Mouse (Mus musculus): ENCODE measurements at regions not wholly inside any gene's neighbourhood (a gene's known extent, or its start where the extent isn't known, plus 50 kb on each side); places are given as distances from the start of the nearest gene placed in this dataset.

DNA sequence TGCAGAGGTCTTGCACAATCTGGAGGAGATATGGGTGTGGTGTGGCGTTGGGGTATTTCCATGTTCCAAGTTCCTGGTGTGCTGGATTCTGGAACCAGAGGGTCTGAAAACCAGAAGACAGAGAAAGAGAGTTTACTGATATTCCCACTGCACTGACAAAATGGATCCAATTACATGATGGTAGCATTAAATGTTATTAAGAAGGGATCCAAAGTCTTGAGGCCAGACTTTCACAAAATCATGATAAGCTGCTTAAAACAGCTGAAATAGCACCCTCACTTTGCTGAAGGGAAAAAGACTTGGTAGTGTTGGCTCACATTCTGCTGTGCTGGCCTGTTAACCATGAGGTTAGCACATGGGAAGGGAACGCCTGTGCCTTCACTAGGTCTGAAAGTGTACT is 288.6 kb upstream of the Rnaseh2b start:
- no peak for DNase-seq

GRCm38 (mm10) chr14:62008707-62009106 is 283.7 kb upstream of the Rnaseh2b start:
- DNase-seq: no peak

- no peak for DNase-seq
Observed at GRCm38 (mm10) chr14:62018804-62019203, 273.6 kb upstream of the Rnaseh2b start.

GRCm38 (mm10) chr14:62020996-62021395 is 271.4 kb upstream of the Rnaseh2b start:
- no peak for DNase-seq

DNA sequence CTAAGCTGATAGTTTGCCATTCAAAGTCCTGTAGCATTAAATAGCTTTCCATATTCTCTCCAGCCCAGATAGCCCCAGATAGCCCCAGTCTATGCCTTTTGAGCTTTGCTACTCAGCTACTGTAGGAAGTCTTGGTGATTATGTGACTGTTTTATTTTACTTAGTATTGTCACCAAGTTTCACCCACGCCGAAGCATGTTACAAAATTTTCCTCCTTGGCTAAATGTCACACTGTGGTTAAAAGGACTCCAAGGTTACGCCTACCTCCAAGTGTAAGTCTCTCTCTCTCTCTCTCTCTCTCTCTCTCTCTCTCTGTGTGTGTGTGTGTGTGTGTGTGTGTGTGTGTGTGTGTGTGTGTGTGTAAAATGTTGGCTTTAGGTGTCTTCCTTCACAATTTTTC is 270.2 kb upstream of the Rnaseh2b start:
- DNase-seq: no peak

DNA sequence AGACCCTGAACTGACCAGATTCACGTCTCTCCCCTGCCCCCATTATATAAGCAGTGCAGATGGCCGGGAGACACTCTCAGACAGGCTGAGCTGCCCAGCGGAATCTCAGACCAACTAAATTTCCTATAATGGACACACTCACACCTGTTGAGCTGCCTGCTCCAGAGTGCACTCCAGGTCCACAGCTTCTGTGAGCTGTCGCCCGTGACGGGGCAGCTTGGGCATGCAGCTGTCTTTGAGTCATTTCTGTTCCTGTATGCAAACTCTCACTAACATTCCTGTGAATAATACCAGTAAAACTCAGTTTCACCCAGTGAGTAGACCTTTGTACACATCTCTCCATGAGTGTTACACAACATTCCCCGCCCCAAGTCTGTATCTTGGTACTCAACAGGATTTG is 269.4 kb upstream of the Rnaseh2b start:
- no peak for DNase-seq

GRCm38 (mm10) chr14:62027751-62028279 is 264.6 kb upstream of the Rnaseh2b start:
- DNase-seq: no peak

DNA sequence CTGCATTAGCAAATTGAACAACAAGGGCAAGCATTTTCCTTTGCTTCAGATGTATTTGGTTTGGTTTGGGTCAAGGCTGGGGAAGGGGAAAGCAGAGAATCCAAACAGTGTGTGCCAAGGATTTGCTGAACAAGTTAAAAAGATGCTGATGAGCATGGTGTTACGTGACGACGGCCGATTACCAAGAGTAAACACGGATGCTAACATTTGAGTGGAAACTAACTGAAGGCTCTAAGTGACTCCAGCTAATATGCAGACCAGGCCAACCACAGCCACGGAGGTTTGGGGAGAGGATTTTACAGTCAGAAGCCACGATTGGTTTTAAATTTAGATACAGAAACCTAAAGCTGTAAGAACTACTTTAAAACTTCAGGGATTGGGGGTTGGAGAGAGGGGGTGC is 262.3 kb upstream of the Rnaseh2b start:
- no peak for DNase-seq

- DNase-seq: no peak
Observed at GRCm38 (mm10) chr14:62033661-62034060, 258.7 kb upstream of the Rnaseh2b start.

DNA sequence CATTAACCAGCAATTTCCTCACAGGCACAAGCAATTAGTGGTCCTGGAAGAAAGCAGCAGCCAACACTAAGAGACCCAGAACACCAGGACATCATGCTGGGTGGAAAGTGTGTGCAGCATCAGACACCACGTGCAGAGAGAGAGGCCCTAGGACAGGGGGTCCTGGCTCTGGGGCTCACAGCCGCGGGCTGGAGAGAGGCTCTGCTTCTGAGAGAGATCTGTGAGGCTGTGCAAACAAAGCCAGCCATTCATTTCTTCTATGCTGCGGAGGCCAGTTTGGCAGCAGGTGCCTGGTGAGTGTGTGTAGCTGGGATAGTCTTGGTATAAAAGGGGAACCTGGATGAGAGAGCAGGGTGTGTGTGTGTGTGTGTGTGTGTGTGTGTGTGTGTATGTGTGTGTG is 257.7 kb upstream of the Rnaseh2b start:
- peak; percentile 9 for DNase-seq

GRCm38 (mm10) chr14:62035416-62035815 is 257.0 kb upstream of the Rnaseh2b start:
- no peak for DNase-seq

GRCm38 (mm10) chr14:62037514-62037913 is 254.9 kb upstream of the Rnaseh2b start:
- no peak for DNase-seq

GRCm38 (mm10) chr14:62037917-62038316 is 254.5 kb upstream of the Rnaseh2b start:
- no peak for DNase-seq

GRCm38 (mm10) chr14:62042305-62043116 is 249.9 kb upstream of the Rnaseh2b start:
- DNase-seq: peak; percentile 67

DNA sequence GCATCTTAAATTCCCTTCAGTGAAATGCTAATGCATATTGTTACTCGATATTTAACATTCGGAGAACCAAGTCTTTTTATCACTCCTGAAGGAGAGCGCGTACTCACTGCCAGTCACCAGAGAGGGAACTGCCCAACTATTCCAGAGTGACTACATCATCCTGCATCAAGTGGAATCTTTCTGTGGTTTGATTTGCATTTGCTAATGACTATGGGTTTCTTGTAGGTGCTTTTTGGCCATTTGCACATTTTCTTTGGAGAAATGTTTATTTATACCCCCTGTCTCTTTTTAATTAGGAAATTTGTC is 249.3 kb upstream of the Rnaseh2b start:
- no peak for DNase-seq

- no peak for DNase-seq
Observed at GRCm38 (mm10) chr14:62050941-62051340, 241.4 kb upstream of the Rnaseh2b start.

- DNase-seq: no peak
Observed at GRCm38 (mm10) chr14:62051923-62052322, 240.5 kb upstream of the Rnaseh2b start.

DNA sequence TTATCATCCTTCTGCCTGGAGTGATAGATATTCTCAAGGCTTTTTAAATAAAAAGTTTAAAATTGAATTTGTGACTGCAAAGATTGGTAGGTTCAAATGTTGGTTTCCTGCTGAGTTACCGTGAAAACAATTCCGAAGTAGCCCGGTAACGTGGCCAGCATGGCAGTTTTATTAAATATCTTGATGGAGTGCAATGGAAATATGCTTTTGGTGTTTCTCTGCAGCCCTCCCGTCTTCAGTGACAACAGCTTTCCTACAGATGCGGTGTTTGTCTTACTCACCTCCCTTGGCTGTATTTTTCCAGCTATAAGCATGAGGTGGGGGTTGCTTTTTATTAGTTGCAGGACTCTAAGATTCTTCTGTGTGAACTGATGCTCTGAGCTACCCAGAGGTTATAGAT is 239.4 kb upstream of the Rnaseh2b start:
- DNase-seq: no peak

DNA sequence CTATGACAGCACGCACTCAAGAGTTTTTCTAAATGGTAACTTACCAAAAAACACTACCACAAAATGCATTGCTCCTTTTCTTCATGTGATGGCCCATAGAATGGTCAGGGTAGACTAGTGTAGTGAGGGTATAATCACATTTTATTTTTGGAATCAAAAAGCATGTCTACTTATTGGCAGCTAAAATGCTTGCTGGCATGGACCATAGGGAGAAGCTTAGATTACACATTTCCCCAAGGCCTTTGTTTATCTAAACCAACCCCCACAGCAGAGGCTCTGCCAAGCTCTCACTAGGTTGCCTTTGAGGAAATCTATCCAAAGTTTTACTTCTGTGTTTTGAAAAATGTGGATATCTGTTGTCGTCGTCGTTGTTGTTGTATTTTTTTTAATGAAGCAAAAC is 235.3 kb upstream of the Rnaseh2b start:
- DNase-seq: no peak

GRCm38 (mm10) chr14:62058100-62058499 is 234.3 kb upstream of the Rnaseh2b start:
- no peak for DNase-seq

DNA sequence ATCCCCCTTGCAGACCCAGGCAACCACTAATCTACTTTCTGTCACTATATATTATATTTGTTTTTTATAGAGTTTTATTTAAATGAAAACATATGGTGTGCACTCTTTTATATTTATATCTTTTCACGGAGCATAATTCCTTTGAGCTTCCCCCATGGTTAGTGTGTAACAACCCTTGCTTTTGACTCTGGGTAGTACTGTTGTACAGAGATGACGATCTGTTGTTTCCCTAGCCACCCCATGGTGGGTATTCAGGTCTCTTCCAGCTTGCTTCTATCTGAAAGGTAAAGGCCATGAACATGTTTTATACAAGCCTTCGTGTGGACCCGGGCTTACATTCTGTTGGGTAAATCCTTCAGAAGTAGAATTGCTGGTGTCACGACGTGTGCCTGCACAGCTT is 221.2 kb upstream of the Rnaseh2b start:
- no peak for DNase-seq

GRCm38 (mm10) chr14:62084047-62084446 is 208.3 kb upstream of the Rnaseh2b start:
- DNase-seq: no peak

DNA sequence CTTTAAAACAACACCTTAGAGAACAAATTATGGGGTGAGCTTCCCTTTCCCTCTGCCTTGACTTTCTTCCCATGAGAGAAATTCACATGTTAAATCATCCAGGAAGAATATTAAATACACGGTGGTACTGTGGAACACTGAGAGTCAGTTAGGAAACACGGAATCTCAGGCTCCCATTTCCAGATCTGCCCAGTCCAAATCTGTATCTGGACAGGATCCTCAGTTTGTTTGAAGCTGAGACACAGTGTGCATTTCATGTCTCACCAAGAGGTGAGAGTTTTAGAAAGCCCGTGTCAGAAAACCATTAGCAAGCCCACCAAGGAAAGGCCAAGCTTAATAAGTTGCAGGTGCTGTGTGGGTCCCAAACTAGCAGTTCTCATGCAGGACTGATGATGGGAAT is 204.2 kb upstream of the Rnaseh2b start:
- DNase-seq: no peak

GRCm38 (mm10) chr14:62117532-62117931 is 174.9 kb upstream of the Rnaseh2b start:
- DNase-seq: no peak

- DNase-seq: no peak
Observed at GRCm38 (mm10) chr14:62118542-62118953, 173.8 kb upstream of the Rnaseh2b start.
